Mouse (Mus musculus) ovary, adult 2 months (tissue): ENCODE measurements around the gene Gm14744. TPM values are rescaled to one million over a fixed set of nuclear protein-coding genes. Genes with fewer than 3 reads are reported as not detected.

Experiments used
- polyA plus RNA-seq: library from polyadenylated mRNA; depleted of rRNA; stranded (reverse); fragments of >200 nt; gene quantifications from 2 replicates; pipeline ENCODE4 v1.2.3, GENCODE M21; 2012; rRNA removed

Gm14744 gene
- not detected in 2 replicates for polyA plus RNA-seq

GRCm38 (mm10) chrX:77864458-77864857 is at the start of gene Gm14744:
Gene Gm14744 (plus strand): TSS chrX:77864758.

DNA sequence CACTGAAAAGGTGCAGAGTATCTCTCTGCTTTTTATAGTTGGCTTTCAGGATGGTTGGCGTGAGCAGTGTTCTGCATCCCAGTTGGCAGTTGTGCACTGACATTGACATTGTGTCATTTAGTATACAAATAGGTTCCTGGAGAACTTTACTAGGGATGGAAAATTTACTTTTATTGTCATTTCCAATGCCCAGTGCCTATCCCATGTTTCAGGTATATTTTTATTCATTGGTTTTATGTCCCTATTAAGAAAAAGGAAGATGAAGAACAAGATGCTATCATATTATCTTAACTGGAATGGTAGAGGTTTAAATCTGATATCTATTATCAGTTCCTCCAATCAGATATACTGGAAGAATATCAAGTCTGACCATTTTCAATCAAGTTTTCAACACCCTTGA is 11.0 kb upstream of the Gm14744 start, which contains the start of gene Pbsn:
Pbsn (minus strand) TSS at position 101 of the 400 bp plus-strand sequence.

Other genes starting within 250 kb of the Gm14744 start
- 10.8 TPM in 2 replicates for gene Prkx, start 68.5 kb upstream of the Gm14744 start, polyA plus RNA-seq
- not detected in 2 replicates for gene Pbsn, start 11.1 kb upstream of the Gm14744 start, polyA plus RNA-seq
- gene 5430402E10Rik, start 60.3 kb downstream of the Gm14744 start, polyA plus RNA-seq: not detected in 2 replicates
- not detected in 2 replicates for gene Obp1a, start 226.6 kb downstream of the Gm14744 start, polyA plus RNA-seq